Mouse (Mus musculus): Measurements from ENCODE around the gene Sirt6.

Sirt6 gene

DNA sequence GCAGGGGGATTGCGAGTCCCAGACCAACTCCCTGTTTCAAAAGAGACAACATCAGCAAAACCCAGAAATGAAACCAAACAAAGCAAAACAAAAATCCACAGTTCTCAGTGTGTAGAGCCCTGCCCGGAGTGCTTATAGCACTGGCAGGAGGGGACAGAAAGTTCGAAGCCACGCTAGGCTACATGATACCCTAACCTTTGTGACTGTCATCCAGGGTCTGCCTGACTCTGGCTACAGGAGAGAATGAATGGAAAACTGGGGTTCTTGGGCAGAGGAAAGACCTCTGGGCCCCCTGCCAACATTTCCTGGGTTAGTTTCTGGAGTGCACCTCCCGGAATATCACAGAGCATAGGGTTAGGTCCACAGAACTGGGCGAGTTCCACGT is 231 bp upstream of the Sirt6 start:
- in situ Hi-C loops (cut with MboI, MseI): loop anchor here (25.0 kb wide), 2 partner anchors 359 to 1159 kb away; no protein-coding TSS in a partner anchor

DNA sequence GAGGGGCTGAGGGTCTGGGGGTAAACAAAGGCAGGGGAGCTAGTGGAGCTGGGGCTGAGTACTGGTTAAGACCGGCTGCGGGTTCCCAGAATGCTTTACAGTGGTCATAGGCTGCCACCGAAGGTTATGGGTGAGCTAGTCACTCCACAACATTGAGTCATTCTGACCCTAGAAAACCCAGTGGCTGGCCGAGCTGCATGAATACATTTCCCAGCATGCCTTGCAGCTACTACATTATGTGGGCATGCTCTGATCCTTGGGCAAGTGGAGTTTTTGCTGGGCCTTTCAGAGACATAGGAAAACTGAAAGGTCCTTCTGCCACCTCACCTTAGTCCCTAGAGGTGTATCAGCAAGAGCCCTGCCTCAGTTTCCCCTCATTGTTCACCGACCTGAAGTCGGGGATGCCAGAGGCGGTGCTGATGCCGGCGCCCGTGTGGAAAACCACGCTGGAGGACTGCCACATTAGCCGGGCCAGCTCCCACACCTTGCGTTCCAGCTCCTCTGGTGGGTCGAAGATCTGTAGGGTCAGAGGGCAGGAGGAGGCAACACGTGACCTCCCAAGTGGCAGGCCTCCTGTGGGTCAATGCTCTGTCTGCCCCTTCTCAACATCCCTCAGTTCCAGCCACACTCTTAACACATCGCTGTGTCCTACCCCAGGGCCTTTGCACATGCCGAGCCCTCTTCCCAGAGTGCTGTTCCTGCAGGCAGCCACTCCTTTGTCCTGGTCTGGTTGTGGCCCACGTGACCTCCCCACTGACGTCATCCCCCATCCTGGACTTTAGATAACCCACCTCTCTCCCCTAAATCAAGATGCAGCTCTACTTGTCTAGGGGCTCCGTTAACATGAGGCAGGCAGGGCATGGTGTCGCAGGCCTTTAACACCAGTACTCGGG is 1.2 kb downstream of the Sirt6 start:
- in situ Hi-C loops (cut with MboI, MseI): loop anchor here (25.0 kb wide), 2 partner anchors 361 to 1161 kb away; no protein-coding TSS in a partner anchor

DNA sequence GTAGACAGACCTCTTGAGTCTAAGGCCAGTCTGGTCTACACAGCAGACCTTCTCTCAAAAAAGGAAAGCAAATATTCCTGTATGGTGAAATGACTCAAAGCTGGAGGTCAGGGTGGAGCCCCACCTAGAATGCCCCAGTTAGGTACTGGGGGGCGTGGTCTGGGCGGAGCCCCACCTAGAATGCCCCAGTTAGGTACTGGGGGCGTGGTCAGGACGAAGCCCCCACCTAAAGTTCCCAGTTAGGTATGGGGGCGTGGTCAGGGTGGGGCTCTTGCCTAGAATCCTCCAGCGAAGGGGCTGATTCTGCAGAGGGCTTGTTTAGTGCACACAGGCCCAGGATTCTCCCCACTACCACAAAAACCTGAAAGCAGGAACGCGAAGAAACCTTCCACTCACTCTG is 4.2 kb downstream of the Sirt6 start:
- in situ Hi-C loops (cut with MboI, MseI): no loop called here

DNA sequence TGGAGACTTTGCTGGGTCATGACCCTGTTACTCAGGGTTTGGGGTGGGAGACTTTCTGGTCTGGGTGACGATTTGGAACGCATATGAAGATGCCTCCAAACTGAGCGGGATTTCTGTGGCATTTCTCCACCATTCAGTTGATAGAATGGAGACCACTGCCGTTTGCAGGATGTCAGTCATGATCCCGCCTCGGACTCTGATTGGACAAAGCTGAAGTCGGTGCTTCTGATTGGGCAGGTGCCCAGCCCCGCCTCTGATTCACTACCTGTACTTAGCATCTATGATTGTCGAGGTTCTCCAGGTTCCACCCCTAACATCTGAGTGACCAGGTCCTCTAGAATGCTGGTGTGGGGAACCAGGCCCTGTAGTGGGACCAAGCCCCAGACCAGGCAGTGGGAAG is 6.8 kb downstream of the Sirt6 start:
- in situ Hi-C loops (cut with MboI, MseI): no loop called here

DNA sequence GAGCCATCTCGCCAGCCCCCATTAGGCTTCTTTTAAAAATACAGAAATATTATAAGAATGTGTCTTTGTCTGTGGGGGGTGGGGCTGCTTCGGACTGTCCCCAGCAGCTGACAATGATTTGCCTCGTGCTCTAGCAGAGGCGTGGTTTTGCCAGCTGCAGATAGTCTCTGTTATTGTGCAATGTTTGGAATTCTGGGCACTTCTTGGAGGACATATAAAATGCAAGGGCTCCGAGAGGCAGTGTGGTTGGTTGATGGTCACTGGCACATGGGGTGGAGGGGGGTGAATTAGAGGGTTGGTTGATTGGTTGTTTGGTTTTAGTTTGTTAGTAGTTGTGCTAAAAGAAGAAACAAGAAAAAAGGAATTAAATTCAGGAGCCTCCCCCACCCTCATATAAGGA is 7.6 kb downstream of the Sirt6 start:
- in situ Hi-C loops (cut with MboI, MseI): no loop called here

DNA sequence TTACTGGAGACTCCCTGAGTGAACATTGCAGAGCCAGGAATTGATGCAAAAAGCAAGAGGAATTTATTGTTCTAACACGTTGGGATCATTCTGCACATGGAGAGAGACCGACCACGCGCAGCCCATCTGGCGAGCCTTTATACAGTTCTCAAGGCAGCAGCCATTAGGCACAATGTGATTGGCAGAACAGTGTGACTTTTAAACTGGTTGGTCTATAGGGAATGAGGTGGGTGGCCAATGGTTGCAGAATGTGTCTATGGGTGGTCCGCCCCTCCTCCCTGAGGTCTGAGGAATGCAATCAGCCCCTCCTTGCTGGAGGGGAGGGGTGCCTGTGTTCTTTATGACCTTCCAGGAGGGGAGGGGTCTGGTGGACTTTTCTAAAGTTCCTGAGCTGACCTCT is 12.1 kb downstream of the Sirt6 start:
- in situ Hi-C loops (cut with MboI, MseI): no loop called here

DNA sequence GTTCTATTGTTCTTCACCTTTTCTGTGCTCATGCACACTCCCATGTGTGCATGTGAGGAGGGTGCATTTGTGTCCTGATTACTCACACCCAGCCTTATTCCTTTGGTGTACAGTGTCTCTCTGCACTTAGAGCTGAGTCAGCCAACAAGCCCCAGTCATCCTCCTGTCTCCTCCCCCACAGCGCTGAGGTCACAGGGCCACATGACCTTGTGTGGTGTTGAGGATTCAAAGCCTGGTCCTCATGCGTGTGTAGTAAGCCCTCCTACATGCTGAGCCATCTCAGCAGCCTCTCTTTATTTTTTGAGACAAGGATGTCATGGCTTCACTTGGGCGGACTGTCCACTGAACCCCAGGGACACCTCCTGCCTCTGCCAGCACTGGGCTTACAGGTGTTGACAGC is 14.8 kb downstream of the Sirt6 start:
- in situ Hi-C loops (cut with MboI, MseI): no loop called here

DNA sequence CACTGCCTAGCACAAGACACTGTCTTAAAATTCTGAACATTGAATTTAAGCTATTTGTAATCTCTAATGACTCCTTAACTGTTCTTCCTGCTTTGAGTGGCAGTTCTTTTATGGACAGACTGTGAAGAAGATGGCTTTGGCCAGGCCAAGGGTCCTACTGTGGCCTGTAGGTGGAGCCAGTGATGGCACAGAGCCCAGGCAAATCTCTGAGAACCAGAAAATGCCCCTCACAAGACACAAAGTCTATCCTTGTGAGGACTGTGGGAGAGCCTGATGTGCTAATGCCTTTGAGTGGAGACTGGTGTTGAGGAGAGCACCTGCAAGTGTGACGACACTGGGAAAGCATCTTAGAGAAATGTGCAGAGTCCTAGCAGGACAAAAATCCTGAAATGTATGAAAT is 19.3 kb downstream of the Sirt6 start:
- in situ Hi-C loops (cut with MboI, MseI): loop anchor here in 1 of 2 experiments (5.0 kb wide), 1 partner anchor 36 kb away; the partner anchor contains the start of gene Tle2

DNA sequence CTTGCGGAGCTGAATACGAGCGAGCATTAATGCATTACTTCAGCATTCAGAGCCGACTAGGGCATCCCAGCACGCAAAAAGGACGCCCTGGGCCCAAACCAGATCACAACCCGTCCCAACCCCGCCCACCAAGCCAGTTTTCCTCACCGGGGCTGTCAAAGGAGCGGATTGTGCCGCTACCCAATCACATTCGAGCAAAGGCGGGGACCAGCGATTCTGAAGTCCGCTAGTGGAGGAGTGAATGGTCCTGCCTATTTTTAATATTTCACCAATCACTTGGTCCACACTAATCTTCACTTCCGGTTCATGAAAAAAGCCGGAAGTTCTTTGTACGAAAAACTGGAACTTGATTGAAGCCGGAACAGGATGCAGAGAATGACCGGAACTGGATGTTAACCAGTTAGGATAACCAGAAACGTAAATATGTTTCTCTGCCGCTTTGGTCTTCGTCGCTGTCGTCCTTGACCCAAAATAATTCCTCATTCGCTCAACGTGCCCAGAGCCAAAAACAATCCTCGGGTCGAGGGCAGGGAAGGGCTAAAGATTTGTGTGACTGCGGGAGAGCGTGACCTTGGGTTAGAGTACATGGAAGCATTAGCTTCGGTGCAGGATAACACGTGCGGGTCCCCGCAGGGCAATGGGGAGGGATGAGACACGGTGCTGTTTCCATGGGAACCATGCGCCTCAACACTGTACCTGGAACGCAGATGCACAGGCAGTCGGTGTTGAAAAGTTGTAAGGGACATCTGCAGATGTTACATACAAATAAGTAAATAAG is 21.4 kb downstream of the Sirt6 start, which contains the start of gene BC025920:
Gene BC025920, plus strand, starts transcription at position 297 of the 778 bp plus-strand sequence.
- in situ Hi-C loops (cut with MboI, MseI): loop anchor here in 1 of 2 experiments (5.0 kb wide), 1 partner anchor 34 kb away; the partner anchor contains the start of gene Tle2

DNA sequence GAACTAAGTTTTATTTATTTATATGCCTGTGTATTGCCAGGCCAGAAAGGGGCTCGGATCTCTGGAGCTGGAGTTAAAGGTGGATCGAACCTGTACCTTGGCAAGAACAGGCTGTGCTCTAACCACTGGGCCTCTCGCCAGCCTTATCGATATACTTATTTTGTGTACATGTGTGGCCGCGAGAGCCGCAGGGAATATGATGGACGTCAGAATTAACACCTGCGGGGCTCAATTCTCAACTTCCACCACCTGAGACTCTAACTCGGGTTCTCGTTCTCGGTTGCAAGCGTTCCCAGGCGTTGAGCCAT is 22.0 kb downstream of the Sirt6 start:
- in situ Hi-C loops (cut with MboI, MseI): loop anchor here in 1 of 2 experiments (5.0 kb wide), 1 partner anchor 33 kb away; the partner anchor contains the start of gene Tle2

DNA sequence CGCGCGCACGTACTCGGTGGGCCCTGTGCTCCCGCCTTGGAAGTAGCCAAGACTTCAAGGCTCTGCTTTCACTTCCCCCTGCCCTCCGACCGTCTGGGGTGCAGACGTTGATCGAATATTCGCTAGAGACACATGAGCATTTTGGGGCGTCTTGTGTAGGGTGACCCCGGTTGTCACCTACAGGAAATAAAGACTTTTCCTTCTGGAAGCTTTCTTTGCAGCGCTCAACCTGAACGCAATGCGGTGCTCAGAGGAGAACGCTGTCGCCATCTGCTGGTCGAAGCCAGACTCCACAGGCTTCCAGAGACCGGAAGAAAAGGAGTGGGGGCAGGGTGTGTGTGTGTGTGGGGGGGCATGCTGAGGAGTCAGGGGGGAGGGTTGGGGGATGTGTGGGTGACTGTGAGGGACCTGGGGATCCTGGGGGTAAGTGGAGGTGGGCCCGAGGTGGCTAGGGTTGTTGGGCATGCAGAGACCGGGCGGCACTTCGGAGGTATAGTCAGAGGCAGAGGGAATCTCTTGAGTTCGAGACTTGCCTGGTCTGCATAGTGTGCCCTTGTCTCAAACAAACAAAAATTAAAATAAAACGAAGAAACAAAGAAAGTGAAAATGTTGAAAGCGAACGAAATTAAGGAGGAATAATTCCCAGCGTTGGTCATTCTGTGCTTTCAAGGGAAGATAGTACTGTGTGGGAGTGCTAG is 22.5 kb downstream of the Sirt6 start:
- in situ Hi-C loops (cut with MboI, MseI): loop anchor here in 1 of 2 experiments (5.0 kb wide), 2 partner anchors 33 to 1208 kb away; partner anchors contain the start of genes Mbd3 and Tle2

DNA sequence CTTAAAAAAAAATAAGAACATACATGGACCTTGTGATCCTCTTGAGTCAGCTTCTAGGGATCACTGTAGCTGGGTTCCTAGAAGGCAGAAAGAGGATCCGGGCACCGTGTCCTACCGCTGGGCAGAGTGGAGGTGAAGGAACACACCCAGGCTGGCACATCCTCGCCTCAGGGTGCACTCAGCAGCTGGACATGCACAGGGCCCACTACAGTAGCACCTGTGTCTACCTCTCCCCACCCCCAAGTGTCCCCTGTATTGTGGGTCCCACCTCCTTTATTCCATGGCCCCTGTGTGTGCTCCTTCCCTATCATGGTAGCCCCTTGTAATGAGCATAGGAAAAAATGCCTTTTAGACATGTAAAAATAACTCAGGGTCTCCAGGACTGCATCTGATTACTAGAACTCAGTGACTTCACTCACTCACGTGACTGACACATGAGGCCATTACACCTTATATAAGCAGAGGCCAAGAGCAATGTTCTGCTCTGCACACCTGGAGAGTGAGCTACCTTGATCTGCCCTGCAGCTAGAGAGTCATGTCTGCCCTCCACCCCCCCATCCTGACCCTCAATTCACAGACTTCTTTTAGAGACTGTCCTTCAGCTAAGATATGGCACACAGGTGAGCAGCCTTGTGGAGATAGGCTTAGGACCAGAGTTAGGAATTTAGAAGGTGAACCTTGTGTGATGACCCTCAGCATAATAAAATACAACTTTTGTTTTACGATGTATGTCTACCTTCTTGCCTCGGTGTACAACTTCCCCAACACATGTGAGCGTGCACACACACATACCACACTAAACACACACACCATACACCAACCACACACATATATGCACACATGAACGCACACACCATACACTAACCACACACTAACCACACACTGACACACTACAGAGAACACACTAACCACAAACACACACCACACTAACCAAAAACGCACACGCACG is 23.3 kb downstream of the Sirt6 start:
- in situ Hi-C loops (cut with MboI, MseI): loop anchor here in 1 of 2 experiments (5.0 kb wide), 1 partner anchor 1207 kb away; the partner anchor contains the start of gene Mbd3

DNA sequence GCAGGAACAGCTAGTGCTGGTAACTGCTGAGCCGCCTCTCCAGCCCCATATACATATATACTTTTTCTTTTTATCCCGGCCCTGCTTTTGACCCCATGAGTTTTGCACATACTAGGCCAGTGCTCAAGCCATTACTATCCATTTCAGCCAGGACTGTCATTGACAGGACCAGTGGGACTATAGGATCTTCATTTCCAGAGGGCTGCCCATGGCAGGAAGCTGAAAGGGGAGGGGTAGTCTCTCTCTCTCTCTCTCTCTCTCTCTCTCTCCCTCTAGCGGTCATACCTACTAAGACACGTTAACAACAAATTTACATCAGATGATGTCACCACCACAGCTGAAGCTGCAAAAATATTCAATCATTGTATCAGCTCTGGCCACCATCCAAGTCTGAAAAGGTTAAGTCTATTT is 24.9 kb downstream of the Sirt6 start:
- in situ Hi-C loops (cut with MboI, MseI): loop anchor here in 1 of 2 experiments (5.0 kb wide), 1 partner anchor 1205 kb away; the partner anchor contains the start of gene Mbd3

DNA sequence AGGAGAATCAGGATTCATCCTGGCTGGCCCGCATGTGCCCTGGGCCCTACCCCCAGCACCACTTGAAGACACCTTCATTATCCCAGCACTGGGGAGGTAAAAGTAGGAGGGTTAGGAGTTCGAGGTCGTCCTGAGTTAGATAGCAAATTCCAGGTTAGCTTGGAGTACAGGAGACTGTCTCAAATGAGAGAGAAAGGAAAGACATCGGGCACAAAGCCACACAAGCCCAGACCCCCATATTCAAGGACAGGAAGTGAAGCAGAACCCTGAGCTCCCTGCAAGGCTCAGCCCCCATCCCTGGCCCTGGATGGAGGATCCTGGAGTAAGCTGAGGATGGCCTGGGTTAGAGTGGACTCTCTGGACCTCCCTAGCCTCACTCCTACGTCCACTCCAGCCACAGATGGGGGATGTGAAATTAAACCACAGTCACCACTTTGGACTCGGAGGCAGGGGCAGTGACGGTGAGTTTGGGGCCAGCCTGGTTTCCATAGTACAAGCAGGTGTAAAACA is 26.1 kb downstream of the Sirt6 start:
- in situ Hi-C loops (cut with MboI, MseI): loop anchor here in 1 of 2 experiments (5.0 kb wide), 1 partner anchor 1204 kb away; the partner anchor contains the start of gene Mbd3

DNA sequence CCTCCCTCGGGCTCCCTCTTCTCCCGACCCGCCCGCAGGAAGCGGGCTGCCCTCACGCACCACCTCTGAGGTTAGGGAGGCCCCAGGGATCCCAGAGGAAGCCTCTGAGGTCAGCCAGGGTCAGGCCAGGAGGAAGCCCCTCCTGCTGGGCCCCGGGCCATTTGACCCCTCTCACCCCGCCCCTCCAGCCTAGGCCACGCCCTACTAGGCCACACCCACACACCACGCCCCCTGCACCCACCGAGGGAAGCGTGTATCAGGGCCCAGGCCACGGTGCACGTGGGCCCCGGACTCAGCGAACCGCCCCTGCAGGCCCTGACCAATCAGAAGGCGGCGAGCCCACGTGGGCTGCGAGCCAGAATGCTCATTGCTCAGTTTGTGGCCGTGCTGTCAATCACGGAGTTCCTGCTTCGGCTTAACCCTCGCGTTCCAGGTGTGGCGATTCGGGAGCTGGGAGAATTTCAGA is 26.8 kb downstream of the Sirt6 start, which contains the start of gene Tle6:
Gene Tle6, minus strand, starts transcription at position 336 of the 466 bp plus-strand sequence.
- in situ Hi-C loops (cut with MboI, MseI): loop anchor here in 1 of 2 experiments (5.0 kb wide), 1 partner anchor 1203 kb away; the partner anchor contains the start of gene Mbd3

DNA sequence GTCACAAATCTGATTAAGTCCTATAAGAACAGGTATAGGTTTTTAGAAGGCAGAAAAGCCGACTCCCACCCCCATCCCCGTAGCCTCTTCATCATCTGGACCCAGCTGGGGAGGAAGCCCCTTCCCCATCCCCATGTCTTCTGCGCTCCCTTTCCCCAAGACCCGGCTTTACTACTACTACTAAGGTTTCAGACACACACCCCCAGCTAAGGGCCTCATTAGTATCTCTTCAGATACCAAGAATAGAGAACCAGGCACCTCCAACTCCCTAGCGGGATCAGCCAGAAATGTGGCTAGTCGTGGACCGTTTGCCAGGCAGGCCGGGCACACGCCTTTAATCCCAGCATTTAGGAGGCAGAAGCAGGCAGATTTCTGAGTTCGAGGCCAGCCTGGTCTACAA is 27.5 kb downstream of the Sirt6 start:
- in situ Hi-C loops (cut with MboI, MseI): loop anchor here in 1 of 2 experiments (5.0 kb wide), 1 partner anchor 1203 kb away; the partner anchor contains the start of gene Mbd3

DNA sequence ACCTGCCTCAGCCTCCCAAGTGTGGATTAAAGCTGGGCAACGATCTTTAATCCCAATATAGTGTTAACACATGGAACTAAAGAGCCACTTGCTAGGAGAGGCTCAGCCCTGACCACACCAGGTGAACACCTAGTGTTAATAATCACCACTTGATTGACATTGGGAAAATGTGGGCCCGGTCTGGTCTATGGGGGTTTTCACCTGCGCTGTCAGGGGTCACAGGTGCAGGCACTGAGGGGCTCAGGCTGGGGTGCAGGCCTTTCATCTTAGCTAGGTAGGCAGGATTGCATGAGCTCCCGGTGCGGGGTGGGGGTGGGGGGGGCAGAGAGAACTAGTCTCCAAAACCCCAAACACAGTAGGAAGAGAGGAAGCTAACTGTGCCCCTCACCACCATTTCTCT is 28.0 kb downstream of the Sirt6 start:
- in situ Hi-C loops (cut with MboI, MseI): loop anchor here in 1 of 2 experiments (5.0 kb wide), 1 partner anchor 1202 kb away; the partner anchor contains the start of gene Mbd3

DNA sequence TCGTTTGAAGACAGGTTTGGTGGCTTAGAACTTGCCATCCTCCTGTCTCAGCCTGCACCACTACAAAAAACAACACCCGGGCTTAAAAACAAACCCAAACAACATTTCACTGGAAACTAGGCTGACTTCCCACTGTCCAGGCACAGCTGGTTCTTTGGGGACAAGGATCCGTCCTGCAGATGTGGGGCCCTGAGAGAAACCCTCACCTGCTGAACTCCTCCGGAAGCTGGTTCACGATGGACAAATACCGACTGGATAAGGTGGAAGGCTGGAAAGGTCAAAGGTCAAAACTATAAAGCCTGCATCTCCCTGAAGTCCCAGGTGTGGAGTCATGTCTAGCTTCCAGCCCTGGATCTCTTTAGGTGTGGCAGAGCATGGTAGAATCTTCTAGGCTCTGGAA is 28.7 kb downstream of the Sirt6 start:
- in situ Hi-C loops (cut with MboI, MseI): no loop called here

DNA sequence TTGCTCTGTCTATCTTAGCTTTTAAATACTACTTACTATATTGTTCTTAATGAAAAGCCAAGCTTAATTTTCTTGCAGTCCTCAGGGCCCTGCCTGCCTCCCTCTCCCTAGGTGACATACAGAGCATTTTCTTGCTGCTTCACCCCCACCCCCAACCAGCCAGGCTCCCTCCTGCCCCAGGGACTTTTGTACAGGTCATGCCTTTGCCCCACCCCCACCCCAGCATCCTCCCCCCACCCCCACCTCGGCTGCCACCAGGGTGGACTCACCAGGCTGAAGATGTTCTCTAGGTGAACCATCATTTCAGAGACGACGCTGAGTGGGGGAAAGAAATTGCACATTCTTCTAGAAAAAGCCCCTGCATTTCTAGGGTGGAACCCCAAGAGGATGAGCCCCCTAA is 29.3 kb downstream of the Sirt6 start:
- in situ Hi-C loops (cut with MboI, MseI): no loop called here

Measured in T-helper 17 cell (primary cell).